Mouse (Mus musculus) kidney, embryonic 14.5 days (tissue): ENCODE measurements around the gene Slc5a5. TPM values are rescaled to one million over a fixed set of nuclear protein-coding genes. Genes with fewer than 3 reads are reported as not detected.
A peak's percentile ranks its signal among the peaks of the same experiment; 100 is the strongest.

ENCODE experiments used
- ATAC-seq: fragments of 200-750 bp; cut with Nextera tagmentation; 2 replicates; pipeline ENCODE4 v1.8.0; 2017; ENCODE audit warnings: moderate number of reproducible peaks, mild to moderate bottlenecking, moderate TSS enrichment, moderate library complexity; ENCODE audit not compliant: low FRiP score, low TSS enrichment
- H3K27ac ChIP-seq: fragments of 300-500 bp; sonication (generic); 2 replicates; pipeline ENCODE4 v1.5.1; 2014; ENCODE audit warnings: low read depth, mild to moderate bottlenecking, low read length, moderate library complexity, mixed read lengths
- H3K27me3 ChIP-seq: fragments of 300-500 bp; sonication (generic); 2 replicates; pipeline ENCODE4 v1.6.1; 2014; ENCODE audit warnings: mild to moderate bottlenecking, low read length; ENCODE audit not compliant: control insufficient read depth, insufficient read depth
- H3K36me3 ChIP-seq: fragments of 300-500 bp; sonication (generic); 2 replicates; pipeline ENCODE4 v1.6.1; 2014; ENCODE audit warnings: low read length, mixed read lengths; ENCODE audit not compliant: control insufficient read depth, insufficient read depth
- H3K4me1 ChIP-seq: fragments of 300-500 bp; sonication (generic); 2 replicates; pipeline ENCODE4 v1.6.1; 2014; ENCODE audit warnings: low read length, mixed read lengths; ENCODE audit not compliant: control insufficient read depth, insufficient read depth
- H3K4me2 ChIP-seq: fragments of 300-500 bp; sonication (generic); replicated peaks from 2 replicates; pipeline ENCODE4 v1.6.1; 2014; ENCODE audit warnings: low read depth, mild to moderate bottlenecking, low read length
- H3K4me3 ChIP-seq: fragments of 300-500 bp; sonication (generic); 2 replicates; pipeline ENCODE4 v1.5.1; 2014; ENCODE audit warnings: mild to moderate bottlenecking, low read length
- H3K9ac ChIP-seq: fragments of 300-500 bp; sonication (generic); 2 replicates; pipeline ENCODE4 v1.6.1; 2014; ENCODE audit warnings: low read depth, mild to moderate bottlenecking, low read length, moderate library complexity
- H3K9me3 ChIP-seq: fragments of 300-500 bp; sonication (generic); 2 replicates; pipeline ENCODE4 v1.6.1; 2016; ENCODE audit warnings: low read length; ENCODE audit not compliant: control insufficient read depth
- WGBS: fragments of 180-500 bp; shearing (Covaris S2); extraction: QIAGEN DNeasy Blood & Tissue Kit; methylation state at CpG from one replicate; pipeline ENCODE4 v1.1.7; 2014; 5-methylcytosine and 5-hydroxymethylcytosine counted together
- polyA plus RNA-seq: library from polyadenylated mRNA; unstranded; fragments of >200 nt; fragmentation: Nextera tagmentation; extraction: Ambion mirVana; gene quantifications from 2 replicates; pipeline ENCODE4 v1.2.1, GENCODE M21; 2014

Gene Slc5a5
- polyA plus RNA-seq, 1 experiment from 2014 or later: 0.09 TPM

- peaks cover 6% of the 10 kb centered on the region; the same call in 1 of the 2 replicates for H3K36me3 ChIP-seq
- no peak overlapping the region for H3K4me3 ChIP-seq
- WGBS: 91% methylated on average over 4 of the region's 4 CpGs
- H3K27me3 ChIP-seq: no peaks in the 10 kb centered on the region
- H3K27ac ChIP-seq: no peak overlapping the region
- H3K9me3 ChIP-seq: no peaks in the 10 kb centered on the region
- H3K4me2 ChIP-seq: no peak overlapping the region
- ATAC-seq: no peak
- no peak overlapping the region for H3K9ac ChIP-seq
- no peaks in the 10 kb centered on the region for H3K4me1 ChIP-seq
Observed at GRCm38 (mm10) chr8:70925754-70926153, 33.2 kb upstream of the Slc5a5 start.

- WGBS: 87% methylated on average over 4 of the region's 4 CpGs
- ATAC-seq: no peak
- H3K9ac ChIP-seq: no peak overlapping the region
- H3K4me2 ChIP-seq: no peak overlapping the region
- H3K27ac ChIP-seq: no peak overlapping the region
- no peaks in the 10 kb centered on the region for H3K27me3 ChIP-seq
- H3K36me3 ChIP-seq: peaks cover 8% of the 10 kb centered on the region; the same call in 1 of the 2 replicates
- H3K4me1 ChIP-seq: no peaks in the 10 kb centered on the region
- no peaks in the 10 kb centered on the region for H3K9me3 ChIP-seq
- no peak overlapping the region for H3K4me3 ChIP-seq
Observed at GRCm38 (mm10) chr8:70924151-70924550, 31.6 kb upstream of the Slc5a5 start.

- H3K4me2 ChIP-seq: no peak overlapping the region
- no peak overlapping the region for H3K4me3 ChIP-seq
- peaks cover 44% of the 10 kb centered on the region for H3K36me3 ChIP-seq
- H3K9me3 ChIP-seq: no peaks in the 10 kb centered on the region
- ATAC-seq: no peak
- H3K27ac ChIP-seq: no peak overlapping the region
- WGBS: 85% methylated on average over 9 of the region's 9 CpGs
- no peaks in the 10 kb centered on the region for H3K4me1 ChIP-seq
- no peak overlapping the region for H3K9ac ChIP-seq
- H3K27me3 ChIP-seq: no peaks in the 10 kb centered on the region
Observed at GRCm38 (mm10) chr8:70920049-70920922, 27.7 kb upstream of the Slc5a5 start.

GRCm38 (mm10) chr8:70914704-70915103 lies 22.1 kb upstream of the Slc5a5 start:
- ATAC-seq: no peak
- H3K27me3 ChIP-seq: no peaks in the 10 kb centered on the region
- WGBS: 90% methylated on average over 17 of the region's 17 CpGs
- H3K9ac ChIP-seq: no peak overlapping the region
- H3K9me3 ChIP-seq: no peaks in the 10 kb centered on the region
- H3K4me3 ChIP-seq: no peak overlapping the region
- peaks cover 85% of the 10 kb centered on the region for H3K36me3 ChIP-seq
- H3K27ac ChIP-seq: no peak overlapping the region
- no peaks in the 10 kb centered on the region for H3K4me1 ChIP-seq
- no peak overlapping the region for H3K4me2 ChIP-seq

GRCm38 (mm10) chr8:70913523-70913922 lies 21.0 kb upstream of the Slc5a5 start:
- H3K4me2 ChIP-seq: no peak overlapping the region
- H3K27ac ChIP-seq: no peak overlapping the region
- 96% methylated on average over 26 of the region's 26 CpGs for WGBS
- H3K4me1 ChIP-seq: no peaks in the 10 kb centered on the region
- no peaks in the 10 kb centered on the region for H3K27me3 ChIP-seq
- ATAC-seq: no peak
- no peak overlapping the region for H3K4me3 ChIP-seq
- H3K9ac ChIP-seq: no peak overlapping the region
- peaks cover 79% of the 10 kb centered on the region for H3K36me3 ChIP-seq
- no peaks in the 10 kb centered on the region for H3K9me3 ChIP-seq

GRCm38 (mm10) chr8:70912955-70913354 lies 20.4 kb upstream of the Slc5a5 start:
- Histone ChIP-seq H3K4me1 (no peaks in the 10 kb centered on the region), H3K27ac (no peak overlapping the region), H3K9me3 (no peaks in the 10 kb centered on the region), H3K36me3 (peaks cover 74% of the 10 kb centered on the region), H3K4me3 (no peak overlapping the region), H3K9ac (no peak overlapping the region), H3K27me3 (no peaks in the 10 kb centered on the region), H3K4me2 (no peak overlapping the region)
- WGBS: 98% methylated on average over 30 of the region's 30 CpGs
- no peak for ATAC-seq

- no peak overlapping the region for H3K4me3 ChIP-seq
- H3K9me3 ChIP-seq: no peaks in the 10 kb centered on the region
- H3K27ac ChIP-seq: no peak overlapping the region
- H3K36me3 ChIP-seq: peaks cover 61% of the 10 kb centered on the region
- WGBS: 85% methylated on average over 5 of the region's 5 CpGs
- H3K4me2 ChIP-seq: no peak overlapping the region
- peaks cover 5% of the 10 kb centered on the region for H3K4me1 ChIP-seq
- H3K27me3 ChIP-seq: no peaks in the 10 kb centered on the region
- no peak for ATAC-seq
- H3K9ac ChIP-seq: 0 out of 2 replicates have a peak overlapping the region, but pooled peaks have one; percentile 12
Observed at GRCm38 (mm10) chr8:70911596-70911995, 19.0 kb upstream of the Slc5a5 start.

- Histone ChIP-seq H3K36me3 (peaks cover 21% of the 10 kb centered on the region), H3K9ac (no peak overlapping the region), H3K4me2 (no peak overlapping the region), H3K4me1 (peaks cover 6% of the 10 kb centered on the region), H3K9me3 (no peaks in the 10 kb centered on the region), H3K27me3 (peaks cover 3% of the 10 kb centered on the region; the same call in 1 of the 2 replicates), H3K4me3 (no peak overlapping the region), H3K27ac (no peak overlapping the region)
- WGBS: 88% methylated on average over 2 of the region's 2 CpGs
- no peak for ATAC-seq
Observed at GRCm38 (mm10) chr8:70907518-70907917, 15.0 kb upstream of the Slc5a5 start.
